Mouse (Mus musculus) G1E (cell line): Measurements from ENCODE around the gene Phf8.

Source experiments
- CTCF ChIP-seq: IDR thresholded peaks from 2 replicates; pipeline ENCODE4 v1.5.1; 2012; ENCODE audit warnings: low read depth, low read length, inconsistent platforms, mixed read lengths
- GATA1 ChIP-seq: IDR thresholded peaks from 2 replicates; pipeline ENCODE4 v1.6.1; 2012; ENCODE audit warnings: borderline replicate concordance, low read length, inconsistent platforms, mixed read lengths

DNA sequence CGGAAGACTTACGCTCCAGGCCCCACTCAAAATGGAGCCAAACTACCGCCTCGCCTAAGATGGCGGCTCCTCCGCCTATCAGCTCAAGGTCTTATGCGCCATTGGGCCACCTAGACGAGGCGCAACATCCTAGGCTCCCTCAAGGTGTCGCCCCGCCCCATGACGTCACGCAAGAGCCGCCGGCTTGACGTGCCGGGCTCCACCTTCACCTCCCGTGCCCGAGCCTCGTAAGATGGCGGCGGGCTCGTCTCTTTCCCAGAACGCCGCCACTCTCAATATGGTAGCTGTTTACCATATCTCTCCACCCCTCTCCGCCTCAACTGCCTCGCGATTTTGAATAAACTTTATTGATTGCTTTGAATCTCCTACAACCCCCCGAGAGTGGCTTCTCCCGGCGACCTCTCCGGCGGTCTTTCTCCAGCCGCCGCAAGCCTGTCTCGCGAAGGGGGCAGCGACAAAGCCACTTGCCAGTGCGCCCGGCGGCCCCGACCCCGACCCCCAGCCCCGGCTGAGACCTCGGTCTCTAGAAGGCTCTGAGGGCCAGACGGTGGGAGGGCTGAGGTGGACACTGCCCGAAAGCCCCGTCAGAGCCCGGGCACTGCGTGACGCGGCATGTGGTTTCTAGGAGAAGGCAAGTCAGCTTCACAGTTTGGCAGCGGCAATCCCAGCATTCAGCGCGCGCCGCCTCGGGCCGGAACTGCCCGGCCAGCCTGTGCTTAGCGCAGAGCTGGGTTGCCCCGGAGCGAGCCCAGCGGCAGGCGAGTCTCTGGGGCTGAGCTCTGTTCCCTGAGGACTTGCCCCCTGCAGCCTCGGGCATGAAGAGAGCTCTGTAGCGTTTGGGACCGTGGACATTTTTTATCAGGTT, at the start of gene Phf8:
- TF ChIP-seq CTCF = no peak
- no peak for TF ChIP-seq GATA1
